Mouse (Mus musculus): ENCODE results near the gene Btbd35f6.
"Not testable (repeated sequence)": the region's sequence is repeated elsewhere in the genome, so short reads cannot be mapped to it uniquely, and the experiment has no call there.

DNA sequence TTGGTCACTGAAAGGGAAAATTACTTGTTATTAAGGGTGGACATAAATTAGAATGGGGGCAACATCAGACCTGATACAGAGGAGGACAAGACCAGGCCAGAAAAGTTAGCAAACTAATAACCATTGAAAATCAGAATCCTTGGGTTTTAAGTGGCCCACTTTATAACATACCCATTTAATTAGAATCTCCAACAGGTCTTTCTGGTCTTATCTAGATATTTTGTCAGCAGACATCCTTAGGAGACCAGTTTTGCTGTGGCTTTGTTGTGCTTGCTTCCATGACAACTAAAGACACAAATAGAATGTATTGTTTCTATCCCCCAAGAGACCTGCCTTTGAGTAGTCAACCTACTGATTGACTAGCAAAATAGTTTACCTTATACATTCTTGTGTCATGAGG lies 30.4 kb upstream of the Btbd35f6 start, which contains the start of gene Gm21870:
- not testable (repeated sequence) for TF ChIP-seq CTCF (conservative IDR thresholded peaks at IDR 0.05; ENCODE audit: low read length); POU5F1 (IDR thresholded peaks at IDR 0.05; ENCODE audit: borderline replicate concordance, low read length); NANOG (IDR thresholded peaks at IDR 0.05; ENCODE audit: borderline replicate concordance, low read length)
